Mouse (Mus musculus) embryonic facial prominence, embryonic 15.5 days (tissue): ENCODE measurements at regions not wholly inside any gene's neighbourhood (a gene's known extent, or its start where the extent isn't known, plus 50 kb on each side); places are given as distances from the start of the nearest gene placed in this dataset.

Source experiments
- ATAC-seq: fragments of 200-750 bp; cut with Nextera tagmentation; 2 replicates; pipeline ENCODE4 v1.8.0; 2017; ENCODE audit warnings: low read depth, moderate TSS enrichment; ENCODE audit not compliant: insufficient number of reproducible peaks, low FRiP score, low TSS enrichment
- H3K27ac ChIP-seq: fragments of 300-500 bp; sonication (generic); replicated peaks from 2 replicates; pipeline ENCODE4 v1.5.1; 2015; ENCODE audit warnings: mild to moderate bottlenecking, inconsistent platforms
- H3K27me3 ChIP-seq: fragments of 300-500 bp; sonication (generic); 2 replicates; pipeline ENCODE4 v1.6.1; 2015; ENCODE audit warnings: inconsistent platforms
- H3K36me3 ChIP-seq: fragments of 300-500 bp; sonication (generic); 2 replicates; pipeline ENCODE4 v1.6.1; 2015; ENCODE audit warnings: mild to moderate bottlenecking, inconsistent platforms
- H3K4me1 ChIP-seq: fragments of 300-500 bp; sonication (generic); 2 replicates; pipeline ENCODE4 v1.6.1; 2015; ENCODE audit warnings: inconsistent platforms
- H3K4me2 ChIP-seq: fragments of 300-500 bp; sonication (generic); replicated peaks from 2 replicates; pipeline ENCODE4 v1.6.1; 2015; ENCODE audit warnings: mild to moderate bottlenecking, inconsistent platforms
- H3K4me3 ChIP-seq: fragments of 300-500 bp; sonication (generic); replicated peaks from 2 replicates; pipeline ENCODE4 v1.5.1; 2015; ENCODE audit warnings: mild to moderate bottlenecking, inconsistent platforms
- H3K9ac ChIP-seq: fragments of 300-500 bp; sonication (generic); 2 replicates; pipeline ENCODE4 v1.6.1; 2015; ENCODE audit warnings: inconsistent platforms
- H3K9me3 ChIP-seq: fragments of 300-500 bp; sonication (generic); replicated peaks from 2 replicates; pipeline ENCODE4 v1.6.1; 2016; ENCODE audit warnings: inconsistent platforms
- WGBS: fragments of 180-500 bp; shearing (Covaris S2); methylation state at CpG from one replicate; pipeline ENCODE4 v1.1.7; 2015; 5-methylcytosine and 5-hydroxymethylcytosine counted together

- no peaks in the 10 kb centered on the region for H3K4me1 ChIP-seq
- H3K4me3 ChIP-seq: no peak overlapping the region
- 46% methylated on average over 8 of the region's 8 CpGs for WGBS
- ATAC-seq: no peak
- no peaks in the 10 kb centered on the region for H3K9me3 ChIP-seq
- no peak overlapping the region for H3K4me2 ChIP-seq
- H3K9ac ChIP-seq: no peak overlapping the region
- no peak overlapping the region for H3K27ac ChIP-seq
- no peaks in the 10 kb centered on the region for H3K36me3 ChIP-seq
- H3K27me3 ChIP-seq: peaks cover 7% of the 10 kb centered on the region; the same call in 1 of the 2 replicates
These were observed 243.0 kb upstream of the Mocs1 start for GRCm38 (mm10) chr17:49185052-49185612.

- H3K27me3 ChIP-seq: no peaks in the 10 kb centered on the region
These were observed 238.4 kb upstream of the Mocs1 start for GRCm38 (mm10) chr17:49189765-49190164.

GRCm38 (mm10) chr17:49190337-49190736 lies 237.8 kb upstream of the Mocs1 start:
- no peak overlapping the region for H3K4me2 ChIP-seq
- 65% methylated on average over 4 of the region's 4 CpGs for WGBS
- H3K27ac ChIP-seq: no peak overlapping the region
- no peak overlapping the region for H3K4me3 ChIP-seq
- no peak for ATAC-seq
- no peaks in the 10 kb centered on the region for H3K36me3 ChIP-seq
- H3K4me1 ChIP-seq: no peaks in the 10 kb centered on the region
- no peaks in the 10 kb centered on the region for H3K9me3 ChIP-seq
- H3K27me3 ChIP-seq: no peaks in the 10 kb centered on the region
- H3K9ac ChIP-seq: no peak overlapping the region

More at GRCm38 (mm10) chr17:49189765-49190164, 238.4 kb upstream of the Mocs1 start:
- Histone ChIP-seq H3K36me3 (no peaks in the 10 kb centered on the region), H3K27ac (no peak overlapping the region), H3K4me1 (no peaks in the 10 kb centered on the region), H3K9ac (no peak overlapping the region), H3K9me3 (no peaks in the 10 kb centered on the region), H3K4me3 (no peak overlapping the region), H3K4me2 (no peak overlapping the region)
- ATAC-seq: no peak
- WGBS: 44% methylated on average over 3 of the region's 3 CpGs

- H3K36me3 ChIP-seq: no peaks in the 10 kb centered on the region
- no peak overlapping the region for H3K27ac ChIP-seq
- H3K27me3 ChIP-seq: no peaks in the 10 kb centered on the region; the same call in 1 of the 2 replicates
- no peak overlapping the region for H3K4me2 ChIP-seq
- no peaks in the 10 kb centered on the region for H3K9me3 ChIP-seq
- H3K4me1 ChIP-seq: no peaks in the 10 kb centered on the region
- WGBS: 43% methylated on average over 8 of the region's 8 CpGs
- no peak for ATAC-seq
- H3K4me3 ChIP-seq: no peak overlapping the region
- no peak overlapping the region for H3K9ac ChIP-seq
These were observed 232.0 kb upstream of the Mocs1 start for GRCm38 (mm10) chr17:49196046-49196684.

- no peak overlapping the region for H3K9ac ChIP-seq
- ATAC-seq: no peak
- 93% methylated on average over 3 of the region's 3 CpGs for WGBS
These were observed 226.7 kb upstream of the Mocs1 start for GRCm38 (mm10) chr17:49201495-49201894.

GRCm38 (mm10) chr17:49205095-49205494 lies 223.1 kb upstream of the Mocs1 start:
- Histone ChIP-seq H3K9me3 (no peaks in the 10 kb centered on the region), H3K4me3 (no peak overlapping the region), H3K4me1 (no peaks in the 10 kb centered on the region), H3K27ac (no peak overlapping the region), H3K27me3 (no peaks in the 10 kb centered on the region), H3K9ac (no peak overlapping the region), H3K4me2 (no peak overlapping the region), H3K36me3 (no peaks in the 10 kb centered on the region)
- ATAC-seq: no peak
- 14% methylated on average over 5 of the region's 5 CpGs for WGBS

More at GRCm38 (mm10) chr17:49201495-49201894, 226.7 kb upstream of the Mocs1 start:
- Histone ChIP-seq H3K27me3 (no peaks in the 10 kb centered on the region; the same call in 1 of the 2 replicates), H3K27ac (no peak overlapping the region), H3K4me1 (no peaks in the 10 kb centered on the region), H3K4me3 (no peak overlapping the region), H3K4me2 (no peak overlapping the region), H3K36me3 (no peaks in the 10 kb centered on the region), H3K9me3 (no peaks in the 10 kb centered on the region)

- H3K27ac ChIP-seq: no peak overlapping the region
- no peaks in the 10 kb centered on the region for H3K36me3 ChIP-seq
- no peaks in the 10 kb centered on the region for H3K9me3 ChIP-seq
- no peak overlapping the region for H3K4me2 ChIP-seq
- no peak overlapping the region for H3K4me3 ChIP-seq
- no peaks in the 10 kb centered on the region for H3K27me3 ChIP-seq
- no peak overlapping the region for H3K9ac ChIP-seq
- ATAC-seq: no peak
- WGBS: 43% methylated on average over 1 of the region's 1 CpGs
- H3K4me1 ChIP-seq: no peaks in the 10 kb centered on the region
These were observed 222.6 kb upstream of the Mocs1 start for GRCm38 (mm10) chr17:49205564-49205963.

- no peak overlapping the region for H3K27ac ChIP-seq
- no peak for ATAC-seq
- H3K27me3 ChIP-seq: no peaks in the 10 kb centered on the region
- no peak overlapping the region for H3K4me3 ChIP-seq
- 38% methylated on average over 9 of the region's 9 CpGs for WGBS
- H3K9me3 ChIP-seq: no peaks in the 10 kb centered on the region
- H3K36me3 ChIP-seq: no peaks in the 10 kb centered on the region
- H3K9ac ChIP-seq: no peak overlapping the region
- H3K4me2 ChIP-seq: no peak overlapping the region
- no peaks in the 10 kb centered on the region for H3K4me1 ChIP-seq
These were observed 221.5 kb upstream of the Mocs1 start for GRCm38 (mm10) chr17:49206708-49207107.

GRCm38 (mm10) chr17:49208315-49208820 lies 219.8 kb upstream of the Mocs1 start:
- no peak overlapping the region for H3K4me2 ChIP-seq
- no peaks in the 10 kb centered on the region for H3K9me3 ChIP-seq
- H3K27me3 ChIP-seq: no peaks in the 10 kb centered on the region
- H3K36me3 ChIP-seq: no peaks in the 10 kb centered on the region
- no peak overlapping the region for H3K4me3 ChIP-seq
- H3K4me1 ChIP-seq: no peaks in the 10 kb centered on the region
- H3K9ac ChIP-seq: no peak overlapping the region
- ATAC-seq: no peak
- WGBS: 66% methylated on average over 10 of the region's 10 CpGs
- no peak overlapping the region for H3K27ac ChIP-seq

GRCm38 (mm10) chr17:49212918-49213317 lies 215.2 kb upstream of the Mocs1 start:
- Histone ChIP-seq H3K27me3 (no peaks in the 10 kb centered on the region), H3K4me3 (no peak overlapping the region), H3K4me2 (no peak overlapping the region), H3K36me3 (no peaks in the 10 kb centered on the region), H3K4me1 (no peaks in the 10 kb centered on the region), H3K9ac (no peak overlapping the region), H3K27ac (no peak overlapping the region), H3K9me3 (no peaks in the 10 kb centered on the region)
- no peak for ATAC-seq
- WGBS: 85% methylated on average over 13 of the region's 13 CpGs

- no peak for ATAC-seq
- Histone ChIP-seq H3K27me3 (no peaks in the 10 kb centered on the region), H3K4me1 (no peaks in the 10 kb centered on the region), H3K4me3 (no peak overlapping the region), H3K9ac (no peak overlapping the region), H3K9me3 (no peaks in the 10 kb centered on the region), H3K36me3 (no peaks in the 10 kb centered on the region), H3K4me2 (no peak overlapping the region), H3K27ac (no peak overlapping the region)
- 69% methylated on average over 8 of the region's 8 CpGs for WGBS
These were observed 212.9 kb upstream of the Mocs1 start for GRCm38 (mm10) chr17:49215281-49215680.
